Mouse (Mus musculus) layer of hippocampus, adult 9-10 months (tissue): ENCODE data around the gene Nxn.

ENCODE experiments used
- DNase-seq: peaks from one replicate; pipeline ENCODE4 v3.0.0; 2022; ENCODE audit warnings: low spot score

Nxn gene

DNA sequence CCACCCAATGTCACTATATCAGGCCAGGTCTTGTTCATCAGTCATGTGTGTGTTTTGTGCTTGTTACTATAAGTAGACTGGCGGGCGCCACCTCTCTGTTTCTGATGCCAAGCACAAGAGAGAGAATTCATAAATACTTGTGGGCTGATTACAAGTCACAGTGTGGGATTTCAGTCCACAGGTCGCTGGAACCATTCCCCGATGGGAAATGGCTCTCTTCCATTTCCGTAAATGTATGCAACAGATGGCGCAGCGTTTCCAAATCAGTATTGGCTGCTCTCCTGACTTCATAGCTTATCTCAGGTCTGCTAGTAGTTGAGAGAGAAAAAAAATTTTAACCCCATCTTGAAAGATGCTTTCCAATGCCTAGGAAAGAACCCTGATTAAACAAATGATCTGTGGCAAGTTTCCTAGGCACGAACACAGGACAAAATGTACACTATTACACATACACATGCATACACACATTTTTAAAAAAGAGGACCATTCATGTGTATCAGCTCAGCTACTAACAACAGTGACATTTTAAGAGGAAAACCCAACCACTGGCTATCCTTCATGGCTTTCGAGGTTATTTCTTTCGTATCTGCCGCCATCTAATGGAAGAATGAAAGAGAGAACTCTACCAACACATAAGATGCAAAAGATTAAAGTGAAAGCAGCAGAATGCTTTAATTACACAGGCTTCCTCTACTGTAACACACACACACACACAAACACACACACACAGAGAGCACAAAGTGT, 819 bp upstream of the Nxn start:
- DNase-seq: no peak

DNA sequence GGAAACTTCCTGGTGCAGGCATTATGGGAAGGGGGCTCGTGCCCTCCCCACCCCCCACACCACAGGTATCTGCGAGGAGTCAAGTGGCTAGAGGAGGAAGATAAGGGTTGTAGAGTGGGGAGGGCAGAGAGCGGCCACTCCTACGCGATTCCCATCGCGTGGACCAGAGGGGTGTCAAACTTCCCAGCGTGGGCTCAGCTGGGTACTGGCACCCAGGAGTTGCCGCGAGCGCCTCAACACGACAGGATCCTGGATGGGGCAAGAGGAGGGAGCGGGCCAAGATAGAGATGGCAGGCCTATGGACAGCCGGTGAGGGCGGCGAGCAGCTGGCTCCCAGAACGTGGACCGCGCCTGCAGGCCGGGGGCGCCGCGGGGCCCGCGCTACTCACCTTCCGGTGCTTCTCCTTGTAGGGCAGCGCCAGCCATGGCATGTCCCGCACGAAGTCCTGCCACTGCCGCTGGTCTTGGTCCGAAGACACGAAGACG, 585 bp downstream of the Nxn start:
- DNase-seq: no peak

DNA sequence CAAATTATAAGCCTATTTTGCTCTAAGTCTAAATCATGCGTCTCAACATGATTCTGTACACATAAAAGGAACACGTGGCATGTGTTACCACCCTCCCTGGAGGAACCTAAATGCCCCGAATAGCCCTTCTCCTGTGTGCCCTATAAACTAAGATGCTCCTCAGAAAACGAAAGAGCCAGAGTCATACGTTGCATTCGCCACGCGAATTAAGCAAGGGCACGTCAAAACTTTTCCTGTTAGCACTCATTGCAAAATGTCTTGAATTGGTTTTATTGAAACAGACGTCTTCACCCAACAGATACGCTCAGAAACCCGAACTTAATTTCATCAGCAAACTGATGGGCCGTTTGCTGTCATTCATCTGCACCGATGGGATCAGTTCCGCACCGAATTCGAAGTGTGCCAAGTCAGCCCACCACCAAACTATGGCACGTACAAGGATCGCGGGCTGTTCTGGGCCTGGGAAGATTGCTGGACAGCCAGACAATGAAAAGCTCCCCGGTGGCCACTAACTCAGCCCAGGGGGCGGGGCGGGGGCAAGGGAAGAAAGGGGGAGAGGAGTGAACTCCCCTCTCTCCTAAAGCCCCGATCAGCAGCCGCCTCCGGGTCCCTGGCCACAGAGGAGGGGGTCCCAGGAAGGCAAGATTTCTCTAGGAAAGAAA, 1.2 kb downstream of the Nxn start:
- DNase-seq: no peak

DNA sequence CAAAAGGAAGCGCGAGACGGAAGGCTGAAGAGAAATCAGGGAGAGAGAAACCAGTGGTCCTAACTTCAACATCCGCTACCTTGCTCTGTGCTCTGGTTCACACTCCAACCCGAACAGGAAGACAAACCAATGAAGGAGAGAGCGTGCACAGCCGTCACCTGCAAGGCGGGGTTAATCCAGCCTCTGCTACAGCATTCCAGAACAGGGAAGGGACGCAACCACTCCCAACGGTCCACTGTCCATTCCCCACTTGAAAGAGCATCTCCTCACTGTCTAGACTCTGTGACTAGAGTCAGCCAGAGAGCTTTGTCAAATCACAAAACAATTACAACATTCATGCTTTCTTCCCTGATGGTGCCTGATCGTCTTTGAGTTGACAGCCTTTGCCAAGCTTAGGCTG, 5.9 kb downstream of the Nxn start:
- DNase-seq: no peak

DNA sequence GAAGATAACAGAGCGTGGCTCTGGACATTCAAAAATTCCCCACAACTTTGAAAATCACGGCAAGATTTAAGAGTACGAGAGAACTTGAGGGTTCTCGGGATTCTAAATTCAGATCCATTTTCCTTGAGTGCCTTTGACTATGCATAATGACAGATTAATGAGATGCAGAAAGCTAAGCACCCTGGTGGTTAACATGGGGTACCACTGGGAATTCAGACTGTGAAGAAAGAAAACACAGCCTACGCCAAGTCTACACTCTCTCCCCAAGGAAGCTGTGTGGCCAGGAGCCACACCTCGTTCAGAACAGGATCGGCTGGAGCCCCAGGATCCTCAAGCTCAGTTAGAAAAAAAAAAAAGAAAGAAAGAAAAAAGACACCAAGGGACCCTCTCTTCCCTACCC, 6.4 kb downstream of the Nxn start:
- DNase-seq: no peak

DNA sequence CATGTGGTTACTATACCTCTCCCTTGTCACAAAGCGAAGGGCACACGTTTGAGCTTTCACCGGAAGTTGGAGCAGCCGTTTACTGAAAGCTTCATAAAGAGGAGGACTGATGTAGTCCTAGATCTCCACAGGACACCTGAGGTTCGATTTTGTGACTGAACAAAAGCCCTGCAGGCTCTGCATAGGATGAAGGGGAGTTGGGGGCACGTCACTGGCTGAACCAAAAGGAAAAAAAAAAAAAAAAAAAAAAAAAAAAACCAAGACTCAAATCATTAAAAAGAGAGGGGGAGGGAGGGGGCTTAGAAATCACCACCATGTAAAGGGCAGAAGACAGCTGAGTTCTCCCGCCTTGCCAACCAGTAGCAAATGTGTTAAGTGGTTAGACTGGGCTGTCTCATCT, 10.2 kb downstream of the Nxn start:
- no peak for DNase-seq

DNA sequence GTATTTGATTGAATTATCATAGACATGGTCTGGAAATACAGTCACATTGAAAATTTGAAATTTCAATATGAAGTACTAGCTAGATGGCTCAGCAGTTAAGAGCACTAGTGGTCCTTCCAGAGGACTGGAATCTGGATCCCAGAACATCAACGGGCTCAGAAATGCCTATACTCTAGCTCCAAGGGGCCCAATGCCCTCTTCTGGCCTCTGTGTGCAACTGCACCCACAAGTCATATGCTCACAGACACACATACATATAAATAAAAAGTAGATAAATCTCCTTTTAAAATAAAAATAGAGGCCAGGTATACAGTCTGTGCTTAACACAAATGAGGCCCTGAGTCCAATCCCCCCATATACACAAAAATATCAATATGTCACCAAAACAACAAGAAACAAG, 11.8 kb downstream of the Nxn start:
- DNase-seq: no peak

DNA sequence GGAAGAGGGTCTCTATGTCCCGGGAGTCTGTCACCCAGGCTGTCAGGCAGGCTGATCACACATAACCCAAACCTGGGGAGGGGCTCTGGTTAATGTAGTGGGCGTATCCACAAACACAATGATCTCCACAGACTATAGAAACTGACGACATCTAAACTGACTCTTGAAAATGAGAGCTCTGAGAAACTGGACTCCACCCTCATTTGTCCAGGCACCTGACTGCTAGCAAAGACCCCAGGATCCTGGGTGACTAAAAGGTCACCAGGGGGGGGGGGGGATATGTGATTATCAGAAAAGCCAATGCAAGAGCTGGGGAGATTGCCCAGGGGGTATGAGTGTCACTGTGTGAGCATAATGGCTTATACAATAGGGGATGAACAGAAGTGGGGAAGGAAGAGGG, 13.2 kb downstream of the Nxn start:
- no peak for DNase-seq

DNA sequence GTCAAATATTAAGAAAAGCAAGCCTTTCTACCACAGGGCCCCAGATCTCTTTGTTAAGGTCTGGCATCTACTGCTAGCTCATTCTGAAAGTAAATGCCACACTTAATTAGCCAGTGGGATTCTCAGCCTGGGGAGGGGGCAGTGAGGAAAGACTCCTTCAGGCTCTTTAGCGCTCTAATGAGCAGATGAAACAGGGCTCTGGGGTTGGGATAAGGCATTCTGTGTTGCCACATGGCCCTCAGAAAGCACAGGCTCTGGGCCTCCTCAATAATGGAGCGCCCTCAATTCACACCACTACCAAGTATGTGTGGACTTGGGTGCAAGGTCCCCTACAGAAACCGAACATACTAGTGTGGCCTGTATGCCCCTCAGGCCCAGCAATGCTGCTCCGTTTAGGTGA, 13.9 kb downstream of the Nxn start:
- no peak for DNase-seq

DNA sequence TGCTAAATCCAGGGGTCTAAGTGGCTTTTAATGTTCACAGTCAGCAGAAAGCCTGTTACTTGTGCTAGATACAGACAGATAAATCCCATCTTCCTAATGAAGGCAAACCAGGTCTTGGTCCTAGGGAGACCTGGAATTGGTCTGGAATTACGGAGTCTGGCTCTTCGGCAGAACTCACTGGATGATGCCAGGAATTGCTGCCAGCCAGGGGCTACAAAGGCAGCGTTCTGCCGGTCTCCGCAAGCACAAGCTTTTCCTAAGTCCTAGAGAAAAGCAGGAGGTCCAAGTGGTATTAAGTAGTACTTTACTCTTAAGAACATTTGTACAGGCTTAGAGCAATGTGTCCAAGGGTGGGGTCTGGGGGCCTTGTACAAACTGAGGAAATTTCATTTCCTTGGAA, 14.6 kb downstream of the Nxn start:
- DNase-seq: no peak

DNA sequence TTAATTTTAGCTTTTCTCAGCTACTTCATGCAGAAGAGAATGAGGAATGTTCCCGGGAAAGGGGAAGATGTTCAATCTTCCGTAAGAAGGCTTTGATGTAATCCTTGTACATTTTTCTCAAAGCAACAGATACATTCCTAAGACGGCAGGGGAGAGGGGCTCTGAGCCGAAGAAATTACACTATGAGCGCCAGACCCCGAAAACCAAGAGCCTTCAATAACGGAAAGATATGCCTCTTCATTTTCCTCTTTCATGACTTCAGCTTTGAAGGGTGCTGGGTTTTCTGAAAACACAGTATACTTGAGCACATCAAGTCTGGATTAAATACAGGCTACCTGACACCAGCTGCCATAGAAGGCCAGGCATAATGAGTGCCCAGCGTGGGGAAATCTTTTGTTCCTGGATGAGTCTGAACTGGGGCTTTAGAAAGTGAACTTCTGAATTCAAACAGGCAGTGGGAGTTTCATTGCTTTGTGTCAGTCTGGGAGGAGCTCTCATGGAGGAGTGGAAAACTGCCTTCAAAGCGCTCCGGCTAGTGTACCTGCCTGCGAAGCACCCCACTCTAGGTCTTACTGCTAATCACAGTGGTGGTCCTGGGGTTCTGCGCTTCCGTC, 16.1 kb downstream of the Nxn start:
- no peak for DNase-seq

DNA sequence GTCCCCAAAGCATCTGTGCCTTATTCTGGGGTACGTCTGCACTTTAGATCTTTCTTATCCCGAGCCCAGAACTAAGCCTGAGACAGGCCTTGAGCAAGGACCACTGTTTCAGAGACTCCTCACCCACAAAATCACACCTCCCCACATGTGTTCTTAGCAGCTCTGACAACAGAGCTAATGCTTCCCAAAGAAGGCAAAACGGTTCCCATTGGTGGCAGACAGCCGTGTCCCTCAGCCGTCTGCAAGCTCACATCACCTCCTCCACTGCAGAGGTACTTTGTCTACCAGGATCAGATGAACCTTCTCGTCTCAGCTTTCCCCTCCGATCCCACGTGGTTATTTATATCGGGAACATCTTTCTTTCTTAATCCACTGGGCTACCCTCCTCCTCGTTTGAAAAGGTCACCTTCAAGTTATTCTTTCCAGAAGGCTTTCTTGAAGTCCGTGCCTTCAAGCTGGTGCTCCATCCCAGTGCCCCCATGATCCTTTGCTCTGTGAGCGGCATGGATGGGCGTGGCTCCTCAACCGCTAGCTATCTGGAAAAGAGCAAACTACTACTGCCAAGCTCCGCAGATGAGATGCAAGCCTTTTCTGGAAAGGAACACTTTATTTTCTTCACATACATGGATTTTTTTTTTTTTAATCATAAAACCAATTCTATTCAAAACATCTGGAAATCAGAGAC, 17.6 kb downstream of the Nxn start:
- no peak for DNase-seq

DNA sequence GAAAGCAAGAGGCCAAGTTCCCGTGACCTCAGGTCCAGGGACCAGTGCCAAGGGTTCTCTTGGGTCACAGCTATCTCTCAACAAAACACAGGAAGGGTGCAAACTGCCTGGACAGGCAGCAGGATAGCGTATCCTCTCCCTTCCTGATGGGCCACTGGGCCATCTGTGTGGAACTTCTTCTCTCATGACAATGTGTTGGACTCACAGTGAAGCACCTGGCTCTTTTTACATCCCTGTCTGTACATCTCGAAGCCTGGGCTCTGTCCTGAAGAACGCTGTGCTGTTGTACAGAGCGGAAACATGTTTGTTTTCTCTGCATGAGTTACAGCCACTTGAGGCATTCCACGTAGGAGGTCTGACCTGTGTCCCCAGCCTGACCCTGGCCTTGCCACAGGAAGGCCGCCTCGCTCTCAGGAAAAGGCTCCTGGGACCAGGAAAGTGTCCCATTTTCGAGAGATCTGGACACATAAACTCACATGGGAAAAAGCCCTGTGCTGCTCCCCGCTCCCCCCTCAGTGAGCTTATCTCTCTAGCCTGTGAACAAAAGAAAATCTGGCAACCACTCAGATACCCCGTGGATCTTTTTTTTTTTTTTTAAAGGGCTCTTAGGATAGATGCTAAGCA, 18.9 kb downstream of the Nxn start:
- DNase-seq: no peak

DNA sequence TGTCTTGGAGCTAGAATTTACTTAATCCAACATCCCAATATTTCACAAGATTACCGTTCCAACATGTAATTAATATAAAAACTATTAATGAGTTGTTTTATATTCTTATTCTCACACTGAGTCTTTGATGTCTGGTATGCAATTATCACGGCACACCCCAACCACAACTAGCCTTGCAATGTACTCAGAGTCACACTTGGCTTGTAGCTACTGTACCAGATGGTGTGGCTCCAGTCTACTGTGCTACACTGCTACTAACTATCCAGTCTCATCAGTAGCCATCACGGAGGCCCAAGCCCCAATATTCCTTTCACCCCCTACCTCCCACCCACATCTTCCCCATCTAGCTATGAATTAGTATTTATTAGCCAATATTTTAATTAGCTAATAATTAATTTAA, 22.5 kb downstream of the Nxn start:
- DNase-seq: no peak

DNA sequence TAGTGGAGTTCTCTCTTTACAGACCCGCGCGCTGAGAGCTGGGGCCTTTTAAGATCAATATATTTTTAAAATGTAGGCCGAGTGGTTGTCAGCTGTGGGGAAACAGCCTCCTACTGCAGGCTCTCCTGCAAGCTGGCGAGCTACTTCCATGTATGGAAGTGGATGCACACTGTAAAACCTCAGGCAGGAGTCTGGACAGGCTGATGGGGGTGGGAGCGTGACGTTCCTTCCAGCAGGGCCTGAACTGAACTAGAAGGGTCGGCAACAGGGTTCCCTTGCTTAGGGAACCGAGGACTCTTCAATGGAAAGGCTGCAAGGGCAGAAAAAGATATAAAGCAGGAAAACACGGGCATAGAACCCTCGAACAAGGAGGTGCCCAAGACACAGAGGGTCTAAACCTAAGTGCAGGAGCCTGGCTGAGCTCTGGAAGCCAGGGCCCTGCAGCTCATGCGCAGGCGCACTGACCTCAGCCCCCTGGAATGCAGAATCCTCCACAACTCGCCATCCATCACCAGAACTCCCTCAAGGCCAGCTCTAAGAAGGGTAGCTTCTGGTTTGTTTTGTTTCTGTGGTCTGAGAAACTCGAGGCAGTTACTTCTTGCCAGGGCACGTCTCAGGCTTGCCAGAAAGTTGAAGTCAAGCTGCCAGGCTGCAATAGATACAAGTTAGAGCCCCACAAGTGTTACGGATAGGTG, 24.3 kb downstream of the Nxn start:
- DNase-seq: no peak

DNA sequence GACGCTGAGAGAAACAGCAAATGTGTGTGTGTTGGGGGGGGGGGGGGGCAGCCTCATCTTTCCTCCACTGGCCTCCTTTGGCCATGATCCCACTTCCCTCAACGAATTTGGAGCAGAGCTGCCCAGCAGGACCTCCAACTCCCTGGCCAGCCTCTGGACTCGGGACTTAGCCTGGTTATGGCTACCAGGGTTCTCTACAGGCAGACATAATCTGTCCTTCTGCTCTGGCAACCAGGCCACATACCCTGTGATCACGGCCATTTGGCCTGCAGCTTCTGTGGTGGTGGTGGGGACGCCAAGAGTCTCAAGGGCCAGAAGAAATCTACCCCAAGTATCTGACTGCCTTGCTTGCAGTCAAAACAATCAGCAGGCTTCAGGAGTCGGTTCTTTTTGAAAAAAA, 26.4 kb downstream of the Nxn start:
- DNase-seq: no peak

DNA sequence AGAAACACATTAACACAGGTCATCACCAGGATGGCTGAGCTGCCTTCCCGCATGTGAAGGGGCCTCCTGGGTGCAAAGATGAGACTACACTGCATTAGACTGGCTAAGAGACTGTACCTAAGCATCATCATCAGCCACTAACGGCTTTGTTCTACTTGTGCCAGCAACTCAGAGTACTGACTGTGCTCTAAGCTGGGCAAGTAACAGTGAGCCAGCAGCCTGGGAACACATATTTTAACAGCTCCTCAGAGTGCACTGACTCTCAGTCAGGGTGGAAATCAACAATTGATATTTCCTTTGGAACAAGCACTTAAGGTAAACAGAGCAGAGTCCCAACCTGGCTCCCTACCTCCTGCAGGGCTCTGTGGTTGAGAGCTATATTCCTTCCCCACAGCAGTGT, 26.8 kb downstream of the Nxn start:
- no peak for DNase-seq

DNA sequence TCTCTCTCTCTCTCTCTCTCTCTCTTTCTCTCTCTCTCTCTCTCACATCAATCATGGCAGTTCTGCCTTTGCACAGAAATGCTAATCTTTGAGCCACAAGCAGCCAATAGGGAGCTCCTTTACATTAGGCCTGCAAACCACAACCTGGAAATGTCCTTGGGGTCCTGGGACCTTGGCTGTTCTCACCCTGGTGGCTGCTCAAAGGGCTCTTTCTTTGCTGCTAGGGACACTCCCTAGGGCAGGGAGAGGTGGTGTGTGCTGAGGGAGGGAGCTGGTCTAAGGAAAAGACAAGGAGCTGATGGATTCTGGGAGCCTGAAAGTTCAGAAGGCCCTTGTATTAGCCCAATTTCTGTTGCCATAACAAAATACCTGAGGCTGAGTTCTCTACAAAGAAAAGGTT, 28.4 kb downstream of the Nxn start:
- DNase-seq: no peak

DNA sequence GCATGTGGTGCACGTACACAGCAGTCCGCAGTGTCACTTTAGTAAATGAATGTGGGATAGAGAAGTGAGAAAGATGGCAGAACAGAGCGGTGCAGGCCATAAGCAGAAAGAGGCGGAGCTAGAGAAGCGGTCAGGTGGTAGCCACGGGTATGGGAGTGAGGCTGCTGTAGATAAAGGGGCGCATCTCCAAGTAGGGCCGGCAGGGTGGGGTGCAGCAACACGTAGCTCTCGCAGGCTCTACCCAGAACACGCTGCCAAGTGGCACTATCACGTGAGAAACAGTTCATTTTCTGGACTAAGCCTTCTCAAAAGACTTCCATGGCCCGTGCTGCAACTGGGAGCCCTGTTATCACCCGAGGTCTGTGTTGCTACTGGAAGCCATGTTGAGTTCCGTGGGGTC, 32.2 kb downstream of the Nxn start:
- no peak for DNase-seq

DNA sequence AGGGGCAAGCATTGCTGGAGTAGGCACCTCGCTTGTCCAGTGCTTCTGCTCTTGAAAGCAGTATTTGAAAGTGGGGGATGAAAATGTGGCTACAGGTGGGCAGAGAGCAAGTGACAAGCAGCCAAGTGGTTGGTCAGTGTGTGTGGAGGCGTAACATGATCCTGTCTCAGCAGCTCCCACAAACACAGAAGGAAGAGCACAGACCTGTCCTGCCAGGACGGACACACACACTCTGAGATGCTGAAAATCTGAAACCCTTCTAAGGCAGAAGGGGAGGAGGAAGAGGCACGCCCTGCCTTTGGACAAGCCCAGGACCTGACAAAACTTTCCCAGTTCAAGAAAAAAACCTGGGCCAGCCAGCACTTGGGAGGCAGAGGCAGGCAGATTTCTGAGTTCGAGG, 34.9 kb downstream of the Nxn start:
- no peak for DNase-seq

DNA sequence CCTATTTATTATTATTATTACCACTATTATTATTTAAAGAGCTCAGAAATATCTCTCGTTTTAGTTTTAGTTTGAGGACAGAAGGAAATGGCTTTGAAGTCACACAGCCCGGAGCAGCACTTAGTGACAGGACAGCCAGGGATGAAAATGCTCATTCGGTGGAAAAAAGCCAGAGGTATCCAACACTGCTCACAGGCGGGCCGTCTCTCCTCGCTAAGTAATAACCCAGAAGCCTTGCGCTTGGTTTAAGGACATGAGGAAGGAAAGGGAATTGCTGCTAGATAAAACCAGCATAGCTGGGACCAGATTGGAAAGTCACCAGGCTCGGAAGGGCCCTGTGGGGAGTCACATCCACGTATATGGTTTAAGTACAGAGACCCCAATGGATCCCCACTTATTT, 35.3 kb downstream of the Nxn start:
- DNase-seq: no peak

DNA sequence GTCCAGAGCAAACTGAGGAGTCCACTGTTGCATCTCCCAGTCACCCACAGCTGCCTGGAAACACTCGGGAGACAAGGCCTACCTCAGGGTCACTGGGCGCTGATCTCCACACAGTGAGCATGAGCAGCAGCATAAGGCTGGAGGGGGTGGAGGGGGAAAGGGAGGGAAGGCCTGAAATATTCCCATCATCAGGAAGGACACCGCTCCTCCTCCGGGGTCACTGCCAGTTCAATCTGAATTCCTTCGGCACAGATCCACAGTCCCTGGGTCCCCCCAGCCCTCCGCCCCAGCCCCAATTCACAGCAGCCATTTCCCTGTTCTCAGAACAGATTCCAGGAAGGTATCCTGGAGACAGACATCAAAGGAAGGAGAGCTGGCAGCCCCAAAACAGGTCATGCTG, 35.8 kb downstream of the Nxn start:
- no peak for DNase-seq
